ENCODE assay signal across 11 mouse cellular contexts in the genomic region with DNA sequence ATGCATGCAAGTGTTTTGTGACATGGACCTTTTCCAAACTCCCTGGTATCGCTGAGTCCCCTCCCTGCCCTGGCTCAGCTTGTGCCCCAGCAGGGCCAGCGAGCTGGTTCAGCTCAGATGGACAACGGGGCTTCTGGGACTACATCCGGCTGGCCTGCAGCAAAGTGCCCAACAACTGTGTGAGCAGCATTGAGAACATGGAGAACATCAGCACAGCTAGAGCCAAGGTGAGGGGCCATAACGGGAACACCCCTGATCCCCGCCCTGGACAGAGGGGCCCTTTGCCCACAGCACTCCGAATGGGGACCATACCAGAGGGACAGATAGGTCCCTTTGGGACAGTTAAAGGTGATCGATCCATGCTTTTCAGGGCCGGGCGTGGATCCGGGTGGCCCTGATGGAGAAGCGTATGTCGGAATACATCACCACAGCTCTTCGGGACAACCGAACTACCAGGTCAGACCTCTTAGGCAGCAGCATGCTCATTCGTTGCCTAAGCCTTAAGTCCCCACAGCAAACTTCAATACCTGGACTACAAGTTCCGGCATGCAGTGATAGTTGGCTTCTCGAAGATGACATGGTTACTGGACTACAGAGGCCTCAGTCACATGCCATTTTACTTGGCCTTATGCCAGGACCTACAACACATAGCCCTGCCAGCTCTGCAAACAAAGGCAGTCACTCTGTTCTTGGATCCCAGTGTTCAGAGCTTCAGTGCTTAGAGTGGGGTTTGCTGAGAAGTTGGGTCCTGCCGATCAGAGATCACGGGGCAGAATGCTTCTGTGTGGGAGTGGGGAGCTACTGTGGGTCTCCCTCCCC. TPM values are rescaled to one million over a fixed set of nuclear protein-coding genes. Genes with fewer than 3 reads are reported as not detected.
DNase-seq lines count a peak whose midpoint lies in the region; ATAC-seq lines count a peak whose summit lies in the region.
"Had no signal": no experiment of that assay in that cellular context is flagged by ENCODE, and none has a peak within 500 bp of the region (broad histone marks: within the 10 kb centered on the region; RNA-seq: fewer than 3 reads in every experiment).

No protein-coding gene starts in this region.

- H3K9me3 ChIP-seq in kidney, embryonic 16.5 days (ENCODE audit: low read length) = no peaks in the 10 kb centered on the region
- H3K9me3 ChIP-seq: heart, embryonic 15.5 days; limb, embryonic 12.5 days had no signal

- no peak overlapping the region for H3K27ac ChIP-seq in kidney, embryonic 16.5 days (ENCODE audit: low read length)
- H3K27ac ChIP-seq: heart, embryonic 15.5 days; limb, embryonic 12.5 days had no signal

- no peak for ATAC-seq in kidney, embryonic 16.5 days (ENCODE audit: low FRiP score, low TSS enrichment)

- no peak overlapping the region for H3K4me3 ChIP-seq in kidney, embryonic 16.5 days (ENCODE audit: low read length)
- H3K4me3 ChIP-seq: heart, embryonic 15.5 days had no signal

- peaks cover 11% of the 10 kb centered on the region for H3K36me3 ChIP-seq in kidney, embryonic 16.5 days (ENCODE audit: insufficient read depth, low read length)

- peak; percentile 48 for DNase-seq in kidney, adult 11 months
- DNase-seq in 416B (ENCODE audit: low read depth) = peak; percentile 51
- peak; percentile 96 for DNase-seq in brain, adult 2 months (ENCODE audit: low read depth, low spot score)
- DNase-seq in kidney, postnatal 14 days = peak; percentile 69
- no peak for DNase-seq in thymus, postnatal 4 days
- DNase-seq in gastrocnemius, postnatal 25 days = no peak
- DNase-seq in thymus, postnatal 36 days = no peak

- peaks cover 40% of the 10 kb centered on the region for H3K27me3 ChIP-seq in kidney, embryonic 16.5 days (ENCODE audit: insufficient read depth, low read length)

- H3K4me2 ChIP-seq in kidney, embryonic 16.5 days (replicated peaks; ENCODE audit: low read depth, low read length) = no peak overlapping the region
- H3K4me2 ChIP-seq: limb, embryonic 12.5 days had no signal

- no peak overlapping the region for H3K9ac ChIP-seq in kidney, embryonic 16.5 days (replicated peaks; ENCODE audit: low read length)
- H3K9ac ChIP-seq: heart, embryonic 15.5 days; limb, embryonic 12.5 days had no signal

- H3K4me1 ChIP-seq in kidney, embryonic 16.5 days (ENCODE audit: insufficient read depth, low read length) = peaks cover 31% of the 10 kb centered on the region

- 77% methylated on average over 20 of the region's 20 CpGs for WGBS in kidney, embryonic 16.5 days

RNA-seq across cellular contexts. Expression of gene Rundc3a, which starts 5.0 kb away (rescaled TPM):
- polyA plus RNA-seq in kidney, embryonic 16.5 days (2015; fragmentation: Nextera tagmentation; extraction: Ambion mirVana) = 3.3 and 3.9 TPM in 2 replicates
- under 1 TPM in 1 of 2 experiments, not detected in 1; 0.35 TPM for total RNA-seq in gastrocnemius, postnatal 25 days (2021)

RNA-seq across cellular contexts. Expression of gene Slc25a39, which starts 9.5 kb away (rescaled TPM):
- 337 and 360 TPM in 2 replicates for polyA plus RNA-seq in kidney, embryonic 16.5 days (2015; fragmentation: Nextera tagmentation; extraction: Ambion mirVana)
- total RNA-seq in gastrocnemius, postnatal 25 days (2021) = 10 to 100 TPM; 54.4 to 76.1 TPM

RNA-seq across cellular contexts. Expression of gene Grn, which starts 31.9 kb away (rescaled TPM):
- polyA plus RNA-seq in kidney, embryonic 16.5 days (2015; fragmentation: Nextera tagmentation; extraction: Ambion mirVana) = 208 and 213 TPM in 2 replicates
- total RNA-seq in gastrocnemius, postnatal 25 days (2021) = 10 to 100 TPM; 28.7 to 35.2 TPM

RNA-seq across cellular contexts. Expression of gene Slc4a1, which starts 32.2 kb away (rescaled TPM):
- 9.0 and 9.6 TPM in 2 replicates for polyA plus RNA-seq in kidney, embryonic 16.5 days (2015; fragmentation: Nextera tagmentation; extraction: Ambion mirVana)
- total RNA-seq in gastrocnemius, postnatal 25 days (2021) = under 1 TPM; 0.08 to 0.56 TPM

RNA-seq across cellular contexts. Expression of gene Fam171a2, which starts 49.3 kb away (rescaled TPM):
- 5.3 and 5.8 TPM in 2 replicates for polyA plus RNA-seq in kidney, embryonic 16.5 days (2015; fragmentation: Nextera tagmentation; extraction: Ambion mirVana)
- 1 to 10 TPM; 1.6 to 2.7 TPM for total RNA-seq in gastrocnemius, postnatal 25 days (2021)
- total RNA-seq: neutrophil, adult 5-6 weeks had no signal

Comparison
In these comparisons a context has a peak if more than half of its experiments do, and no peak if none do; other contexts are left out.
1. DNase-seq: peak in kidney, adult 11 months (single experiment), 416B (single experiment), brain, adult 2 months (single experiment) and kidney, postnatal 14 days (single experiment); none in thymus, postnatal 4 days (single experiment), gastrocnemius, postnatal 25 days (single experiment) and thymus, postnatal 36 days (0 of 2).